Mouse (Mus musculus): Measurements from ENCODE around the gene Nploc4. TPM values are rescaled to one million over a fixed set of nuclear protein-coding genes. Genes with fewer than 3 reads are reported as not detected.

The Nploc4 gene
- total RNA-seq, 2 experiments from 2014 or later = 67.9 to 72.7 TPM

DNA sequence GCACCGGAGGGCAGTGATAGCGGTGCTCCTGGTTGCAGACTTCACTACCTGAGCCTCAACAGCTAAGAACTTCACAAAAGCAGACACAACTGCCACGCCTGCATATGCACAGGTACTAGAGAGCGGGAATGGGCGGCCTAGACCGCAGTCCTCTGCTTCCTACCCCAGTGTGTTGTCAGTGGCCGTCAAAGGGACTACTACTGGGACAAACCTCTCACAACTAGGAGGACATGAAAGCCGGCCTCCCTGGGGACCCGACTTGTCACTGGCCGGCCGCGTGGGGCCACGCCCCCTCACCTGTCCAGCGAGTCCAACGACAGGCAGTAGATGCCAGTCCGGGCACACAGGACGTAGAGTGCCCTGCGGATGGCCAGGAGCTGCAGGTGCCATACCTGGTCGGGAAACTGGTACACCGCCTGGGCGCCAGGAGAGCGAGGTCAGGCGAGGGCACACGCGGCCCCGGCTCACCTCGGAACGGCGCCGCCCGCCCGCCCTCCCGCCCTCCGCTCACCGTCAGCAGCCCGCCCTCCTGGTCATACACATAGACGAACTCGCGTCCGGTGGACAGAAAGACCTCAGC is 59.4 kb downstream of the Nploc4 start:
- peak; percentile 70 for DNase-seq

DNA sequence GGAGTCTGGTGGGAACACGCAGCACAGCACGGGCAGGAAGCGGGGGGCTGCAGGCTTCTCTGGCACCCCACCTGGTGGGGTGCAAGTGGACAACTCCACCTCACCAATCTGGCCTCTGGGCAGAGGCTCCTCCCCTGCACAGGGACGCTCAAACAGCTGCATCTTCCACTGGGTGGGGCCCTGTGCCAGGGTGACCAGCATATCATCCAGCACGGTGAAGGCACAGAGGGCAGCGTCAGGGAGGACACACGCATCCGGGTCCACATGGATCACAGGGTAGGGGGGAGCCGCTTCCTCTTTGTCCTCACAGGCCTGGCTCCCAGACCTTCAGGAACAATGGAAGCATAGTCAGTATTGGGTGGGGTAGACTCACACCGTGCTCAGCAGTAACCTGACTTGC is 60.2 kb downstream of the Nploc4 start:
- no peak for DNase-seq

DNA sequence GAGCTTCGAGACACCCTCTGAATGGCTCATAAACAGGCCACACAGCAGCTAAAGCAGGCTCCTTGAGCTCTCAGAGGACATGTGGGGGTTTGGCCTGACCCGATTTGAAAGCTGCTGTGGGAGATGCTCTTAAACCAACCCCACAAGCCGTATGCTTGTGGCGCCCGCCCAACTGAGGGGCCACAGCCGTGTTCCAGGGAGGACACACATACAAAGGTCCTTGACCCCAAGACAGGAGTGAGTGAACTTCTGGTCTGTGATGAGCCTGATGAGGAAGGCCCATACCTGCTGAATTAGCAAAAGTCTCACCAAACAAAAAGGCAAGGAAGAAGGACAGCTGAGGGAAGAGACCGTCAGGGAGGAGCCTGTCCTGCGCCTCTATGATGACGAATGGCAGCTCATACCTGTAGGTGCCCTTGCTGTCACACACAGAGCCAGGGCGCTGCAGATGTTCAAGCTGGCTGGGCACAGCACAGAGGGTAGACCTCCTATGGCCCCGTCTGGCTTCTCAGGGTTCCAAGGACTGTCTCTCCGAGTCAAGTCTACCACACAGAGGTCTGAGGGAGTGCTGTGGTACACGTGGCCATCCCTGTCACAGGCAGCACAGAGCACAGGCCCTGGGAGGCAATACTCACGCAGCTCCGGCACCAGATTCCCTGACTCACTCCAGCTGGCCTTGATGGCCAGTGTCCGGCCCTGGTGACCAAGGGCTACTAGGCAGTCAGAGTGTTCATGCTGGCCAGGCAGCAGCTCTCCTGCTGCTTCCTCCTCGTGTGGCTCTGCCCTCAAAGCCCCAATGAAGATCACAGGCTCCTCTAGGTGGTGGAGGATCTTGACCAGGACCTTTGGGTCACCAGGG is 61.0 kb downstream of the Nploc4 start:
- DNase-seq = no peak

DNA sequence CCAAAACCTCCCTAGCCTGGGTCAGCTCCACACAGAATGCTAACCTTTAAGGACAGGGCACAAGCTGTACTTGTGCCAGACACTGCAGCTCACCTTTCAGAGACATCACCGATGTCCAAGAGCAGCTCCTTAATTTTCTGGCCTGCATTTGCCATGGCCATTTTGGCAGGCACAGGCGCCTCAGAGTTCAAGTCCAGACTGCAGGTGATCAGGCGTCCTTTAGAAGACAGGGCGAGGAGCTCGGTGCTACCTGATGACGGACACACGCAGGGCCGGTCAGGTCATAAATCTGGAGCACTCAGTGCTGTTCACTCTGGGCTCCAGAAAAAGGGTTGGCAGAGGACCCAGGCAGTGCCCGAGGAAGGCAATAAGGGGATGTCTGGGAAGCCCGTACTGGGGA is 62.2 kb downstream of the Nploc4 start:
- DNase-seq = peak; percentile 59

DNA sequence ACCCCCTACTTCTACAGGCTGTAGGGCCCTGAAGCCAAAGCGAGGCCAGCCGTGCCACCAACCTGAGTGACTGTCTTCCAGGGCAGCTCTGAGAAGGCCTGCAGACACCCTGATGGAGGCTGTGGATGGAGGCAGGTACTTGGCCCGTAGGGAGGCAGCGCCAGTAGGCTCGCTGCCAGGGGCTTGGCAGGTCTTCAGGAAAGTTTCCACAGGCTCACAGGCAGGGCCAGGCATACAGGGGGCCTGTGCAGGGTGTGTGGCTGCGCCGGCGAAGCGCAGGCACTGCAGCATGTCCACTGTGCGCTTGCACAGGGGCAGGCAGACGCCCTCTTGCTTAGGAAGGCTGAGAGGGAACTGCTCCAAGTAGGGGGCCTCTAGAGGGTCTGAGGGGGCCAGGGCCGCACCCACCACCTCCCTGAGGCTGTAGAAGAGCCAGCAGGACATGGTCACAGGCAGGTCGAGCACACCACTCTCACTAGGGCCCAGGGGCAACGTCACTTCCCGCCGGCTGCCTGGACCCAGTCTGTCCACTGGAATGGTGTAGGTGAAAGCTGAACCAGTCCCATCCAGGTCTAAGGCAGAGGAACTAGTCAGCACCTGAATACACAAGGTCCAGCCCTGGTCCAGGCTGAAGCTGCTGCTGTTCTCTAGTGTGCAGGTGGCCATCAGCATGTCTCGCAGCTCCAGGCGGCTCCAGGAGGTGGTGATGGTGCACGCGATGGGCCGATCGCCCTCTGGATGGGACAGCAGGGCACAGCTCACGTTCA is 63.5 kb downstream of the Nploc4 start:
- peak; percentile 68 for DNase-seq

DNA sequence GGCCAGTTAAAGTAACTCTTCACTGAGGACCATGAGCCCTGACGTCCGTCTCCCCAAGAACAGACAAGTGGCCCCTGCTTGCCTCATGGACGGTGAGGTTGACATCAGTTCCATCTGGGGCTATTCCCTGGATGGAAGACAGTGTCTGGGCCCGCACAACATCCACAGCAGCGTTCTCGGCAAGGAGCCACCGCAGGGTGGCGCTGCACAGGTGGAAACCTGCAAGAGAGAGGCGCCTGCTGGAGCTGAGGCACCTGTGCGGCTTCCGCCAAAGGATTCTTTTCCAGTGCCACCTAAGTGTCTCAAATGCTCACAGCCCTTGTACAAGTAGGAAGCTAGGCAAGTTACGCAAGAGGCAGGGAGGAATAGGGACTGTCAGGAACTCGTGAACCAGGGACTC is 64.5 kb downstream of the Nploc4 start:
- no peak for DNase-seq

DNA sequence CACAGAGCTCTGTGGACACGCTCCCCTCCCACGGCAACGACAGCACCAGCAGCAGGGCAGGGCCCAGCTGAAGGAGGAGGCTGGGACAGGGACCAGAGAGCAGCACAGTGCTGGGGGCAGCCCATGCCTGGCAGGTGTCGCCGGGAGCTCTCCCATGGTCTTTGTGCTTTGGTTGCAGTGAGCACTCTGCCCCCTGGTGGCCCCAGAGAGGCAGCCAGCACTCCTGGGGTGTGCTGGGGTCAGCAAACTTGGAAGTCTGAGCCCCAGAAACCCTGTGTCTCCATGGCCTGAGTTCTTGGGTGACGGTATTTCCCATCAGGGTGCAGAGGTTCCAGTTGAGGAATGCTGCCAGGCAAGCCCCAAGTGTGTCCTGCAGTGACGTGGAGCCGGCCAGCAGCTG is 67.9 kb downstream of the Nploc4 start:
- DNase-seq = peak; percentile 62

DNA sequence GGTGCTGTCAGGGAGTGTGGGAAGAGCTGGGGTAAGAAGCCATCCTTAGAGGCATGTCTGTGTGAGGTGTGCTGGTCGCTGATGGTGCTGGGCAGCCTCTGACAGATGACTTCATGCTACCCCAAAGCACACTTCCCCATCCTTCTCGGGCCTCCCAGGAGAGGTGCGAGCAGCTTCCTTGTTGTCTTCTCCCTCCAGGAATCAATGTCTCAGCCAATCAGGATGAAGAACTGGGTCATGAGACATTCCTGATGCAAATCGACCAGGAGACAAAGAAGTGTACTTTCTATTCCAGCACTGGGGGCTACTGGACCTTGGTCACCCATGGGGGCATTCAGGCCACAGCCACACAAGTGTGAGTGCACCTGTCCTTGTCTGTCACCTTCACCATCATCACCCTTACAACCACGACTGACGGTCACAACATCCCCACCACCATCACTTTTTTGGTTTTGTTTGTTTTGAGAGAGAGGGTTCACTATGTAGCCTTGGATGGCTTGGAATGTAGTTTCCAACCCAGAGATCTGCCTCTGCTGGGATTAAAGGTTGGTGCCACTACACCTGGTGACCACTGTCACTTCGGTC is 71.0 kb downstream of the Nploc4 start:
- DNase-seq = no peak

DNA sequence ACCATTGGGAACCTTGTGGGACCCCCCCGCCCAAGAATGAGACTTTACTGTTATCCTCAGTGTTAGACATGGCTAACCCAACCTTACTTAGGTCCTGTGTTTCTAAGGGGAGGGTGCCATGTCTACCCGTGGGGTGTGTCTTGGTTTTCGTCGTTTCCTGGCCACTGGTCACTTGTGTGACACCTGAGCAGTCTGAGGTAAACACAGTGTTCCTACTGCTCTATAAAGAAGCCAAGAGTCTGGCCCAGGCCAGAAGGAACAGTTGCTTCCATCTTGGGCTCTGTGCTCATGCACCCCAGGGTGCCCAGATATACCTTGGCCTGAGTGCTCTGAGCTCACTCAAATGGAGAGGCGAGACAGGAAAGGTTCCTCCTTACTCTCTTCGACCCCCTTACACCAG is 74.6 kb downstream of the Nploc4 start:
- peak; percentile 6 for DNase-seq

DNA sequence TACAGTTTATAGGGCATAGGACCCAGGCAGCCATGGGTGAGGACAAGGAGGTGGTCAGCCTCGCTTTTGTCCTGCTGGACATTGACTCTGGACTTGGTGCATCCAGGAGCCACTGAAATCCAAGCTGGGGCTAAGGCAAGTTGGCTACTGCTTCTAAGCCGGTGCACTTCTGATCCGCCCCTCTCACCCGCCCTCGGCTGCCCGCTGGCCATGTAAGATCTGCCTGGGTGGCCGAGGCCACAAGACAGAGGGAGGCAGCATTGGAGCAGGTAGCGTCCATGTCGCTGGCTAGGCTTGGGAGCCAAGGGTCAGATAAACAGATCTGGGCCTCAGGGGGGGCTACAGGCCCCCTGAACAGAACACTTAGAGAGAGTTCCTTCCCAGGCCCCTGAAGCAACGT is 76.2 kb downstream of the Nploc4 start, which contains the start of gene Fscn2:
Fscn2 (plus strand) TSS at position 240 of the 400 bp plus-strand sequence.
- DNase-seq = peak; percentile 7

DNA sequence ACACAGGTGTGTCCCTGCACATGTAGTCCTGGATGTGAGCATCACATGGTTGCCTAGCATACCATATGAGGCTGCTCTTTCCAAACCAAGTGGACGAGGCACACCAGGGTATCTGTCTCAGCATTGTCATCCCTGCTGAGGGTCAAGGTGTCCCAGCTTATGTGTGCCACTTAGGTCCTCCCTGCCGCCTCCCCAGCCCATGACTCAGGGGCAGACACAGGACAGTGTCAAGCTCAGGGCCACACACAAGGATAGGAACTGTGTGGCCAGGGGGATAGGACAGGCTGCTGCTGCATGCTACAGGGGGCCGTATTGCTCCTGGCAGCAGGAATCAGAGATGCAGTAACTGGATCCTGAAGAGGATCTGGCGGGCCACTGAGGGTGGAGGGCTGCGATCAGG is 76.8 kb downstream of the Nploc4 start:
- DNase-seq = no peak

DNA sequence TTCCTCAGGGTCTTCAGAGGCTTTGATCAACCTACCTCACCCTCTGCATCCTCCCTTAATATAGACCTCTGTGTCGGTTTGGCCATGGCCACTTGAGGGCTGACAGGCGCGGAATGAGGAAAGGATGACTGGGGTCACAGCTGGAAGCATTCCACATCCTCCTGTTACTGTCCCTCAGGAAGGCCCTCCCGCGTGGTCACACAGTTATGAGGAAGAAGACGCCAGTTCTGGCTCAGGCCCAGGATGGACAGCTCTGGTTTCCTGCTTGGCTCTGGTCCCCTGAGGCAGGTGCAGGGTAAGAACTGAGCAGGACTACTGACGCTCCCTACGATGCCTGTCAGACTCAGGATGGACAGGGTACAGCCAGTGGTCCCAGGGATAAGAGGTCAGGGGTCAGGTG is 77.4 kb downstream of the Nploc4 start:
- DNase-seq = peak; percentile 63

DNA sequence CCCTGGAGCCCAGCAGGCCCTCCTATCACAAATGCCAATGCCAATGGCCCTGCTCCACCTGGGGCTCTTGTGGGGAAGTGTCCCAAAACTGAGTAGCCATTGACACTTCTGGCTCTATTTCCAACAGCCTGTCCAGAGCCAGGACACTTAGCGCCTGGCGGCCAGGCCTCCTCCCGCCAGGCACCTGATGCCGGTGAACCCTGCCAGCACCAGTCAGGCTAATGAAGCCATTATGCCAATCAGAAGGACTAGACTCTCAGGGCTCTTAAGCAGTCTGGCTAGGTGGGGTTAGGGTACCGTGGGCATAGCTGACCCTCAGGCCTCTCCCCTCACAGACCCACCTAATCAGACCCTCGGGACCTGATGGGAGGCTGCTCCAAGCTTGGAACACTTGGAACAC is 78.1 kb downstream of the Nploc4 start:
- DNase-seq = no peak

DNA sequence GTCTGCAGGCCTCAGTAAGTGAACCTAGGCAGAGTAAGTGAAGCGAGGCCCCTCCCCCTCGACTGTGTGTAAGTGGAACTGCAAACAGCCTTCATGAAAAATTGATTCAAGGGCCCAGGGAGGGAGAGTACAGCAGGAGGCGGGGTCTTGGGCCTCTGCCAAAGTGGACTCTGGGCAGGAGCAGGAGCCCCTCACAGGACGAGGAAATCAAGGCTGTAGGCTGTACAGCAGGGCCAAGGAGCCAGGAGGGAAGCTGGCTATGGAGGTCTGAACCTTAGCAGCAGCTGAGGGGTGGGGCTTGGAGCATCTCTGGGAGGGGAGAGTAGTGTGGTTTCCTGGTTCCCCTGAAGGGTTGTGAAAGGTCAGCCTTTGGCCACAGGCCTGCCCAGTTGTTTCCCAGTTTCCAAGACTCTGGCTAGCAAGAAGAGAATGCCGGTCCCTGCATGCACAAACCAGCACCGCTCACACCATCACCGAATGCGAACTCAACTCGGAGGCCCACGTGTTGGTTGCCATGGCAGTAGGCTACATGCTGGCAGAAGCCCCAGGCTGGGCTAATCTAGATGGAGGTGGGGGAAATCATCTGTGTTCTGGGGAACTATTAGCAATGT is 79.6 kb downstream of the Nploc4 start:
- peak; percentile 72 for DNase-seq

DNA sequence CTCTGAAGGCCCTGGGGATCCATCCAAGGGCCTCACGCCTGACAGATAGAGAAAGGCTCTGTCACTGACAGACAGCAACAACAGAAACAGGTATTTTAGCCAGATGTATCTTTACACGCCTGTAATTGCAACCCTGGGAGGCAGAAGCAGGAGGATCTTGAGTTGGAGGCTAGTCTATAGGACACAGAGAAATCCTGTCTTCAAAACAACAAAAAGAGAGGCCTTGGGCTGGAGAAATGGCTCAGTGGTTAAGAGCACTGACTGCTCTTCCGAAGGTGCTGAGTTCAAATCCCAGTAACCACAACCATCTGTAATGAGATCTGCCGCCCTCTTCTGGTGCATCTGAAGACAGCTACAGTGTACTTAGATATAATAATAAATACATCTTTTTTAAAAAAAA is 80.6 kb downstream of the Nploc4 start:
- no peak for DNase-seq

DNA sequence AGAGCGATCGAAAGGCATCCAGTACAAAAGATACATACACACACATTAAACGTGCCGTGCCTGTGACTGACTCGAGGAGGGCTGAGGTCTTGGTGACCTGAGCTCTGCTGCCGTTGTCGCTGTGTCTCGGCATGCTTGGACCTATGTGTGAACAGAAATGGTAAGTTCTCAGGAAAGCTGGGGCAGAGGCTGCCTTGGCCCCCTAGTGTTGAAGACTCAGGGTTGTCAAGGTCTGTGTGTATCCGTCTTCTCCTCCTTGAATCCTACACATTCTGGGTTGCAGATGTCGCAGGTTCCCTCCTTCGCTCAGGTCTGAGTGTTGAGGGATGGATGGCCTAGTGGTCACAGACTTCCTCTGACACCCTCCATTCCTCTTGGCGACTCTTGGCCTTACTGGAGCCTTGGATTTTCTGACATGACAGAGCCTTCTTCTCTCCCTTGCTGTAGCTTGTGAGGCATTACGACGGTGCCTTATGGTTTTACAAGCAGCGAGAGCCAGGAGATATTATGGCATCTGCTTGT is 81.1 kb downstream of the Nploc4 start:
- no peak for DNase-seq

DNA sequence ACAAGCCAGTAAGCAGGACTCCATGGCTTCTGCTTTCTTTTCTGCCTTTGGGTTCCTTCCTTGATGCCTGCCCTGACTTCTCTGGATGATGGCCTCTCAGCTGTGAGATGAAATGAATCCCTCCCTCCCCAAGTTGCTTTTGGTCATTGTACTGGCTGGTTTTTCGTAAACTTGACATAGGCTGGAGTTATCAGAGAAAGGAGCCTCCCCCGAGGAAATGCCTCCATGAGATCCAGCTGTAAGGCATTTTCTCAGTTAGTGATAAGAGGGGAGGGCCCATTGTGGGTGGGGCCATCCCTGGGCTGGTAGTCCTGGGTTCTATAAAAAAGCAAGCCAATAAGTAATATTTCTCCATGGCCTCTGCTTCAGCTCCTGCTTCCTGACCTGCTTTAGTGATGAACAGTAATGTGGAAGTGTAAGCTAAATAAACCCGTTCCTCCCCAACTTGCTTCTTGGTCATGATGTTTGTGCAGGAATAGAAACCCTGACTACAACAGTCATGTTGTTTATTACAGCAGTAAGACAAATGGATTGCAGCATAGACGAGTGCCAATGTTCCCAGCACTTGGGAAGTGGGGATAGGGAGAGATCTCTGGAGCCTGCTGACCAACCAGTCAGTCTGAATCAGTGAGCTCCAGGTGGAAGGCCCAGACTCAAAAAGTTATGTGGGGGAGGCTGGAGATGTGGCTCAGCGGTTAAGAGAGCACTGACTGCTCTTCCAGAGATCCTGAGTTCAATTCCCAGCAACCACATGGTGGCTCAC is 82.0 kb downstream of the Nploc4 start:
- DNase-seq = no peak

DNA sequence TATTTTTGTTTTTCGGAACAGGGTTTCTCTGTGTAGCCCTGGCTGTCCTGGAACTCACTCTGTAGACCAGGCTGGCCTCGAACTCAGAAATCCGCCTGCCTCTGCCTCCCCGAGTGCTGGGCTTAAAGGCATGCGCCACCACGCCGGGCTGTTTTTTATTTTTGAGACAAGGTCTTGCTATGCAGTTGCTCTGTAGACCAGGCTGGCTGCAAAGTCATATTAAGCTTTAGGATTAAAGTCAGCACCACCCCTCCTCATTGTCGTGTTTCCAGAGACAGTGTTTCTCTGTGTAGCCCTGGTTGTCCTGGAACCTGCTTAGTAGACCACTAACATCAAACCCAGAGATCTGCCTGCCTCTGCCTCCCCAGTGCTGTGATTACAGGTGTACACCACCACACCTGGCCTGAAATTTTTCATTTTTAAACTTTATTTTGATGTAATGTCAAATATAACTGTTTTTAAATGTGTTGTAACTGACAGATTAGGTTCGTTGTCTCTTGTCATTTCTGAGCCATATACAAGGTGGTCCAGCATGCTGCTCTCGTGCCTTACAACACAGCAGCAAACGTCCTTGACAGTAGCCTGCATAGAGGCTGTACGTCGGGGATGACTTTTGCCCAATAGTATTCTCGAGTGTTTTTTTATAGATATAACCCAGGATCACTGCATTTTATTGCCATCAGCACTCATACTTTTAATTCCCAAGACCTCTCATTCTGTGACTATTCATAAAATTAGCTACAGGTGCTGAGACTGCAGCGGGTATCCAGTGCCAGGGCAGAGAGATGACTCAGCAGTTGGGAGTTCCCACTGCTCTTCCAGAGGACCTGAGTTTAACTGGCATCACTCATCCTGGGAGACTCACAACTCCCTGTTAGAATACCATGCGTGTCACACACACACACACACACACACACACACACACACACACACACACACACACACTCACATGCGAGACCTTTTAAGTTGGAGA is 82.9 kb downstream of the Nploc4 start:
- DNase-seq = no peak

DNA sequence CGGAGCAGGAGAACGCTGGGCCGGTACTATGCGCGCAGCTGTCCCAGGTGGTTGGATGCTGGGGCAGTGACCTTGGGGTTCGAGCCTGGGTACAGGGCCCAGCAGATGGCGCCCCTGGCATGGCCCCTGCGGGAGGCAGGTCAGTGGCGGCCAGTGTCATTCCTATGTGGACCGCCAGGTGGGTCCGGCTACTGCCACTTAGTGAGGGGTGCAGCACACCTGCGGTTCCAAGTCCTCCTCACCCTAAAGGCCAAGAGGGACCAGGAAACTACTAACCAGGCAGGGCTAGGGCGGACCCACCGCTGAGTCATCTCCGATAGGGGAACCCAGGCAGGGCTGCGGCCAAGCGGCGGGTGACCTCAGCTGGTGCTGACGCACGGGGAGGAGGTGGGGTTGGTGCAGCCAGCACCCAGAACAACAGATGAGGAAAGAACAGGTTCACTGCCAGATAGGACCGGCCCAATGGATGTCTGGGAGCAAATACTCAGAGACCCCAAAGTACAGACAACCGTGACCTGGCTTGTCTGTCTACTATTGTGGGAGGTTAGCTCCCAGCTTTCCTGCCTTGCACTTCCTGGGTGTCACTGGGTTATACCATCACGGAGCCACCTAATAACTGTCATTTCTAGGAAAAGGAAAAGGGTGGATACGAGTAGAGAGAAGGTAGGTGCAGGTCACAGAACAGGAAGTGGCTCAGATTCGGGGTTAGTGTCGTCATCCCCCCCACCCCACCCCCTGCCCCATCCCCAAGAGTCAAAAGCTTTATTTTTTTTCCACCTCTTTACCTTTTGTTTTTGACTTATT is 83.8 kb downstream of the Nploc4 start:
- DNase-seq = peak; percentile 88
